Mouse (Mus musculus) layer of hippocampus, postnatal 25 days (tissue): ENCODE measurements around the gene Cblb. TPM values are rescaled to one million over a fixed set of nuclear protein-coding genes. Genes with fewer than 3 reads are reported as not detected.

Source experiments
- DNase-seq, 2 experiments: peaks; one replicate each; pipeline ENCODE4 v3.0.0; 2022; ENCODE audit warnings: mixed read lengths in 2 of 2, low spot score in 1 of 2; ENCODE audit errors: extremely low spot score in 1 of 2
- total RNA-seq, 2 experiments: library from RNA; stranded (reverse); gene quantifications; 2 replicates each; pipeline ENCODE4 v1.2.3; 2021

The Cblb gene
- total RNA-seq, 2 experiments from 2014 or later, result 37.2 to 39.9 TPM

- DNase-seq, result no peak
Observed at GRCm38 (mm10) chr16:52182057-52182456, 151.0 kb downstream of the Cblb start.

GRCm38 (mm10) chr16:52184350-52184749, 153.3 kb downstream of the Cblb start:
- DNase-seq, result no peak

- no peak for DNase-seq
Observed at GRCm38 (mm10) chr16:52186731-52187130, 155.7 kb downstream of the Cblb start.

- no peak for DNase-seq
Observed at GRCm38 (mm10) chr16:52189103-52189502, 158.1 kb downstream of the Cblb start.

- DNase-seq, result no peak
Observed at GRCm38 (mm10) chr16:52190714-52191113, 159.7 kb downstream of the Cblb start.

GRCm38 (mm10) chr16:52194040-52194439, 163.0 kb downstream of the Cblb start:
- DNase-seq, result no peak

- no peak for DNase-seq
Observed at GRCm38 (mm10) chr16:52194866-52195265, 163.8 kb downstream of the Cblb start.

GRCm38 (mm10) chr16:52200107-52200506, 169.1 kb downstream of the Cblb start:
- no peak for DNase-seq

- no peak for DNase-seq
Observed at GRCm38 (mm10) chr16:52210844-52211606, 180.0 kb downstream of the Cblb start.

GRCm38 (mm10) chr16:52219069-52219468, 188.0 kb downstream of the Cblb start:
- DNase-seq, result peak in 1 of 2 experiments; percentile 45

- DNase-seq, result no peak
Observed at GRCm38 (mm10) chr16:52222896-52223295, 191.9 kb downstream of the Cblb start.

- no peak for DNase-seq
Observed at GRCm38 (mm10) chr16:52229446-52229845, 198.4 kb downstream of the Cblb start.

- DNase-seq, result no peak
Observed at GRCm38 (mm10) chr16:52229930-52230329, 198.9 kb downstream of the Cblb start.

- no peak for DNase-seq
Observed at GRCm38 (mm10) chr16:52242144-52242543, 211.1 kb downstream of the Cblb start.

- DNase-seq, result no peak
Observed at GRCm38 (mm10) chr16:52243421-52243973, 212.5 kb downstream of the Cblb start.

- DNase-seq, result no peak
Observed at GRCm38 (mm10) chr16:52250196-52250595, 219.2 kb downstream of the Cblb start.

- no peak for DNase-seq
Observed at GRCm38 (mm10) chr16:52250935-52251334, 219.9 kb downstream of the Cblb start.
